Mouse (Mus musculus) hindbrain, embryonic 16.5 days (tissue): Measurements from ENCODE around the gene Pparg. TPM values are rescaled to one million over a fixed set of nuclear protein-coding genes. Genes with fewer than 3 reads are reported as not detected.

Experiments
- ATAC-seq: fragments of 200-750 bp; cut with Nextera tagmentation; 2 replicates; pipeline ENCODE4 v1.8.0; 2017; ENCODE audit warnings: moderate TSS enrichment, moderate library complexity
- H3K27ac ChIP-seq: fragments of 300-500 bp; sonication (generic); 2 replicates; pipeline ENCODE4 v1.5.1; 2014; ENCODE audit warnings: low read depth, mild to moderate bottlenecking, control low read depth, low read length, moderate library complexity
- H3K27me3 ChIP-seq: fragments of 300-500 bp; sonication (generic); replicated peaks from 2 replicates; pipeline ENCODE4 v1.6.1; 2014; ENCODE audit warnings: low read length; ENCODE audit not compliant: control insufficient read depth, insufficient read depth
- H3K36me3 ChIP-seq: fragments of 300-500 bp; sonication (generic); 2 replicates; pipeline ENCODE4 v1.6.1; 2014; ENCODE audit warnings: mild to moderate bottlenecking, low read length, moderate library complexity, mixed read lengths; ENCODE audit not compliant: control insufficient read depth, insufficient read depth
- H3K4me1 ChIP-seq: fragments of 300-500 bp; sonication (generic); 2 replicates; pipeline ENCODE4 v1.6.1; 2014; ENCODE audit warnings: low read depth, low read length; ENCODE audit not compliant: control insufficient read depth, insufficient read depth
- H3K4me2 ChIP-seq: fragments of 300-500 bp; sonication (generic); 2 replicates; pipeline ENCODE4 v1.6.1; 2014; ENCODE audit warnings: mild to moderate bottlenecking, low read length, control low read depth, moderate library complexity
- H3K4me3 ChIP-seq: fragments of 300-500 bp; sonication (generic); 2 replicates; pipeline ENCODE4 v1.5.1; 2014; ENCODE audit warnings: mild to moderate bottlenecking, low read length, control low read depth, moderate library complexity
- H3K9ac ChIP-seq: fragments of 300-500 bp; sonication (generic); 2 replicates; pipeline ENCODE4 v1.6.1; 2014; ENCODE audit warnings: low read depth, mild to moderate bottlenecking, control low read depth, low read length, moderate library complexity
- H3K9me3 ChIP-seq: fragments of 300-500 bp; sonication (generic); 2 replicates; pipeline ENCODE4 v1.6.1; 2014; ENCODE audit warnings: mild to moderate bottlenecking, low read length, moderate library complexity; ENCODE audit not compliant: control insufficient read depth
- WGBS: fragments of 180-500 bp; shearing (Covaris S2); extraction: QIAGEN DNeasy Blood & Tissue Kit; methylation state at CpG from one replicate; pipeline ENCODE4 v1.1.7; 2014; 5-methylcytosine and 5-hydroxymethylcytosine counted together
- polyA plus RNA-seq: library from polyadenylated mRNA; unstranded; fragments of >200 nt; fragmentation: Nextera tagmentation; extraction: Ambion mirVana; gene quantifications from 2 replicates; pipeline ENCODE4 v1.2.1, GENCODE M21; 2015

Gene Pparg
- polyA plus RNA-seq, 1 experiment from 2014 or later: 0.41 TPM

- H3K27ac ChIP-seq: no peak overlapping the region
- ATAC-seq: no peak
- no peaks in the 10 kb centered on the region for H3K4me1 ChIP-seq
- no peaks in the 10 kb centered on the region for H3K9me3 ChIP-seq
- H3K4me3 ChIP-seq: no peak overlapping the region
- H3K9ac ChIP-seq: no peak overlapping the region
- H3K27me3 ChIP-seq: no peaks in the 10 kb centered on the region
- 81% methylated on average over 9 of the region's 9 CpGs for WGBS
- no peak overlapping the region for H3K4me2 ChIP-seq
- no peaks in the 10 kb centered on the region for H3K36me3 ChIP-seq
Observed at GRCm38 (mm10) chr6:115524449-115524990, 163.8 kb downstream of the Pparg start.

- WGBS: 92% methylated on average over 3 of the region's 3 CpGs
- ATAC-seq: no peak
- Histone ChIP-seq H3K27me3 (no peaks in the 10 kb centered on the region), H3K4me1 (no peaks in the 10 kb centered on the region), H3K27ac (no peak overlapping the region), H3K9ac (no peak overlapping the region), H3K4me3 (no peak overlapping the region), H3K36me3 (no peaks in the 10 kb centered on the region), H3K4me2 (no peak overlapping the region), H3K9me3 (no peaks in the 10 kb centered on the region)
Observed at GRCm38 (mm10) chr6:115527418-115527817, 166.7 kb downstream of the Pparg start.

GRCm38 (mm10) chr6:115528372-115528771 is 167.6 kb downstream of the Pparg start:
- Histone ChIP-seq H3K9me3 (no peaks in the 10 kb centered on the region), H3K9ac (no peak overlapping the region), H3K4me2 (no peak overlapping the region), H3K4me3 (no peak overlapping the region), H3K4me1 (no peaks in the 10 kb centered on the region), H3K36me3 (no peaks in the 10 kb centered on the region), H3K27me3 (no peaks in the 10 kb centered on the region), H3K27ac (no peak overlapping the region)
- WGBS: 94% methylated on average over 4 of the region's 4 CpGs
- no peak for ATAC-seq

GRCm38 (mm10) chr6:115534617-115535016 is 173.9 kb downstream of the Pparg start:
- Histone ChIP-seq H3K36me3 (no peaks in the 10 kb centered on the region), H3K9ac (no peak overlapping the region), H3K4me1 (no peaks in the 10 kb centered on the region), H3K9me3 (no peaks in the 10 kb centered on the region), H3K4me3 (no peak overlapping the region), H3K27me3 (no peaks in the 10 kb centered on the region), H3K27ac (no peak overlapping the region), H3K4me2 (no peak overlapping the region)
- 62% methylated on average over 7 of the region's 7 CpGs for WGBS
- no peak for ATAC-seq

GRCm38 (mm10) chr6:115536169-115536568 is 175.4 kb downstream of the Pparg start:
- Histone ChIP-seq H3K4me2 (no peak overlapping the region), H3K27ac (no peak overlapping the region), H3K27me3 (no peaks in the 10 kb centered on the region), H3K9ac (no peak overlapping the region), H3K36me3 (no peaks in the 10 kb centered on the region), H3K9me3 (no peaks in the 10 kb centered on the region), H3K4me3 (no peak overlapping the region), H3K4me1 (no peaks in the 10 kb centered on the region)
- WGBS: 54% methylated on average over 4 of the region's 4 CpGs
- no peak for ATAC-seq

GRCm38 (mm10) chr6:115538645-115539429 is 178.1 kb downstream of the Pparg start:
- no peaks in the 10 kb centered on the region for H3K36me3 ChIP-seq
- peak; percentile 94 for ATAC-seq
- H3K4me1 ChIP-seq: peaks cover 2% of the 10 kb centered on the region
- no peaks in the 10 kb centered on the region for H3K27me3 ChIP-seq
- 21% methylated on average over 26 of the region's 26 CpGs for WGBS
- H3K9ac ChIP-seq: peak overlapping the region; percentile 58
- H3K27ac ChIP-seq: no peak overlapping the region
- H3K4me3 ChIP-seq: peak overlapping the region; percentile 27
- H3K4me2 ChIP-seq: peak overlapping the region; percentile 61
- no peaks in the 10 kb centered on the region for H3K9me3 ChIP-seq

Other genes with a start within 250 kb of the Pparg start
- gene Syn2, start 226.0 kb upstream of the Pparg start, polyA plus RNA-seq: 55.9 and 69.7 TPM in 2 replicates
- not detected in 2 replicates for gene Gm17482, start 133.6 kb upstream of the Pparg start, polyA plus RNA-seq
- gene Timp4, start 108.7 kb upstream of the Pparg start, polyA plus RNA-seq: 30.5 and 34.2 TPM in 2 replicates
- 32.0 and 38.5 TPM in 2 replicates for gene Tsen2, start 183.7 kb downstream of the Pparg start, polyA plus RNA-seq
- 0.29 and 0.46 TPM in 2 replicates for gene Mkrn2os, start 231.6 kb downstream of the Pparg start, polyA plus RNA-seq
- 38.0 and 39.0 TPM in 2 replicates for gene Mkrn2, start 241.0 kb downstream of the Pparg start, polyA plus RNA-seq